Mouse (Mus musculus) urinary bladder, postnatal 36 days (tissue): Measurements from ENCODE around the gene Yif1a.
A peak's percentile ranks its signal among the peaks of the same experiment; 100 is the strongest.

ENCODE experiments used
- DNase-seq, 2 experiments: peaks; one replicate each; pipeline ENCODE4 v3.0.0; 2022; ENCODE audit warnings: low spot score in 2 of 2, mixed read lengths in 1 of 2

The Yif1a gene

DNA sequence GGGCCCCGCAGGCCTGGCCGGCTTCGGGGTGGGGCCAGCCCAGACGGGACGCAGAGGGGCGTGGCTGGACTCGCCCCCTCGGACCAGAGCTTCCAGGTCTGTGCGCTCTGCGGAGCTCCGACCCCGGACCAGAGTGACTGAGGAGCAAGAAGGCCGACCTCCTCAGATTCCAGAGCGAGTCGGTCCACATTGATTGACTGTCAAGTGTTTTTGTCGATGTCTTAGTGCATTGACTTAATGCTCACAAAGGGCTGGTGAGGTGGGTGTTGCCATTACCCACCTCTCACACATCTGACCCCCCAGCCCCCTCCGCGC lies 30.0 kb downstream of the Yif1a start, which contains the start of gene Klc2:
Gene Klc2 (minus strand): TSS at position 177 of the 315 bp plus-strand sequence.
- DNase-seq = no peak

DNA sequence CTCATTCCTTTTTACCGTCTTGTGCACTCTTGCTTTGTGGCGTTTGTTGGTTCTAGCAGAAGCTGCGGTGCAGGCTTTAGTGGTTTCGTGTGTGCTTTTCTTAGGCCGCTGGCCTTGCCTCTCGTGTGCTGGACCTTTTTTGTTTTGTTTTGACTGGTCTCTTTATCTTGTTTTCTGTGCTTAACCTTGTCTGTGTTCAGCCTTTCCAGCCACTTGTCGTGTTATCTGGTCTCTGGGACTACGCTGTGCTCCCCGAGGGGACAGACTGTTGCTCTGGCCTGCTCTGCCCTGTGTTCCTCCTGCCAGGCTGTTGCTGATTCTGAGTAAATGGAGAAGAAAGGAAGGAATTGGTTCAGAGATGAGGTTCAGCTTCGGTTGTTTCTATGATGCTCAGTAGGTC lies 34.2 kb downstream of the Yif1a start:
- DNase-seq = no peak

DNA sequence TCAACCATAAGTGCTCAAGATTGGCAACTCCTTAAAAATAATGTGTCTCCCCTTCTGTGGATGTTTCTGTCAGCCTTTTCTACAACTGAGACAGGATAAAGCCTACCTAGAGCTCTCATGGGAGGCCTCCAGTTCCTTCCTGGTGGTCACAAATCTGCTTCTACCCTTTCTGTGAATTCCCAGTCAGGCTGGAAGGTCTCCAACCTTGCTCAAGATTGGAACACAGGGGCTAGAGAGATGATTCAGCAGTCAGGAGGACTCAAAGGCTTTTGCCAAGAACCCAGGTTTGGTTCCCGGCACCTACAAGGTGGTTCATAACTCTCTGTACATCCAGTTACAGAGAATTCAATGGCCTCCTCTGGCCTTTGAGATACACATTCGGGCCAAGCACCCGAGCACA lies 34.9 kb downstream of the Yif1a start:
- DNase-seq = no peak

DNA sequence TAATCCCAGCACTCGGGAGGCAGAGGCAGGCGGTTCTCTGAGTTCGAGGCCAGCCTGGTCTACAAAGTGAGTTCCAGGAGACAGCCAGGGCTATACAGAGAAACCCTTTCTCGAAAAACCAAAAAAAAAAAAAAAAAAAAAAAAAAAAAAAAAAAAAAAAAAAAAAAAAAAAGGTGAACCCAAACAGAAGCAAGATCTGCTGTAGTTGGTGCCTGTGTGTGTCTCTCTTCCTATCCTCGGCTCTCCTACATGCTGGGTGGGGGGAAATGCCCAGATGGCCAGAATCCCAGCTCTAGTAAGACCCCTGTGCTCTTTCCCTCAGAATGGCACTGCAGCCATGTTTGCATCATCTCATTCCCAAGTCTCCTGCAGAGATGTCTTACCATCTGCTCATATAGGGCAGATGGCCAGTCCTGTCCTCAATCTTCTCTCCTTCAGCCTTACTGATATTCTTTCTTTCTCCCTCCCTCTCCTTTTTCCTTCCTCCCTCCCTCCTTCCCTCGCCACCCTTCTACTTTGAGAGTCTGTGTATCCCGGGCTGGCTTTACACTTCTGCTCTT lies 35.8 kb downstream of the Yif1a start:
- no peak for DNase-seq

DNA sequence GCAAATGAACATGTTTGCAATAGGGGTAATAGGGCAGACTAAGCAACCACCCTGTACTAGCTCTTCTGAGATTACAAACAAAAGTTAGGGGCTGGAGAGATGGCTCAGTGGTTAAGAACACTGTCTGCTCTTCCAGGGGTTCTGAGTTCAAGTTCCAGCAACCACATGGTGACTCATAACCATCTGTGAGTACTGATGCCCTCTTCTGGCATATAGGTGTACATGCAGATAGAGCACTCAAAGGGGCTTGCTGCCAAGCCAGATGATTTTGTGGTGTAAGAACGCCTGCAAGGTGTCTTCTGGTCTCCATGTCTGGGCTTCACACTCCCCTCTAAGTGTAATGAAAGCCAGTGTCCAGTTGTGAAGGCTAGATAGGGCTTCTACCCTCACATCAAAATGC lies 41.4 kb downstream of the Yif1a start:
- DNase-seq = no peak

DNA sequence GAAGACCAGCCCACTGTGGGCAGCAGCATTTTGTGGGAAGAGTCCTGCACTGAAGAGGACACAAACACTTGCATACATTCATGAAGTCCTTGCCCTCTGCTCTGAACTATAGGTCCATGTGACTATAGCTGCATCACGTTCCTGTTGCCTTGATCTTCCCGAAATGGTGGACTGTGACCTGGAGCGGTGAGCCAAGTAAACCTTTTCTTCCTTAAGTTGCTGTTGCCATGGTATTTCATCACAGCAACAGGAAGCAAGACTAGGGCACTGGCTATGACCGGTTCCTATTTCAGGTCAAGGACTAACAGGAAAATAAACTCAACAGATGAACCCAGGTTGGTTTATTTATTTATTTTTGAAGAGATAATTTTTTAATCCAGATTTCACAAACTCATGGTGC lies 42.9 kb downstream of the Yif1a start:
- DNase-seq = no peak

DNA sequence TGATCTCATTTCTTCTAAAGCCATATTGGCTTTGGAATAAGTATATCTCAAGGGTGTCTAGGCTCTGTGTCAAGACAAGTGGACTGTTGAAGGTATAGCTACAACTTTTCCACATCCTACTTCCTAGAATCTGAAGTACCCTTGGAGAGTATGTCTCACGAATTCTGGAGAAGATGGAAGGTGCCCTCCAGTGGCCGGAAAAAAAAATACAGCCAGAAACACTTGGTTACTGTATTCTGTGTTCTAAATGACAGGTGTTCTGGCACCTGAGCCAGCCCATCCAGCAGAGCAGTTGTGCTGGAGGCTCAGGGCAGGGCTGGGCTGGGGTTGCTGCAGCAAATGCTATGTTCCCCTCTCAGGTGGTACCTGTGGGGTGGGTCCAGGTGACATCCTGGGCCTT lies 51.3 kb downstream of the Yif1a start:
- DNase-seq = peak; percentile 45 to 57
